ENCODE assay signal across 17 mouse cellular contexts in the genomic region with DNA sequence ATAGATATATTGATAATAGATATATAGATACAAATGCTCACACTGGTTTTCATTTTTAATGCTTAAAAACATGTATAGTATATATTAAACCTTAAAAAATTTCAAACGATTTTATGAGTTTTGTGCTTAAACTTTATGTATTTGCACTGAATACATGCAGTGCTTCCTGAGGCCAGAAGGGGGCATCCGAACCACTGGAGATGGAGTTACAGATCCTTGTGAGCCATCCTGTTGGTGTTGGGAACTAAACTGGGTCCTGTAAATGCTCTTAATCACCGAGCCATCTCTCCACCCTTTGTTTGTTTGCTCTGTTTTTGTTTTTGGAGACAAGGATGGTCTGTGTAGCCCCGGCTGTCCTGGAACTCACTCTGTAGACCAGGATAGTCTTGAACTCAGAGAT. TPM values are rescaled to one million over a fixed set of nuclear protein-coding genes. Genes with fewer than 3 reads are reported as not detected.
DNase-seq lines count a peak whose midpoint lies in the region; TF ChIP-seq lines count a peak whose summit lies in the region.
"Had no signal": no experiment of that assay in that cellular context is flagged by ENCODE, and none has a peak within 500 bp of the region (broad histone marks: within the 10 kb centered on the region; RNA-seq: fewer than 3 reads in every experiment).

No protein-coding gene starts in this region.

- peak; percentile 55; the same call in 1 of the 2 replicates for TF ChIP-seq CTCF in cerebellum, adult 2 months (IDR thresholded peaks at IDR 0.05; ENCODE audit: borderline replicate concordance, insufficient read depth, low read depth, low read length)
- TF ChIP-seq CTCF in liver, adult 2 months (IDR thresholded peaks at IDR 0.05; ENCODE audit: low read depth, low read length): peak; percentile 51; the same call in 1 of the 2 replicates
- TF ChIP-seq CTCF in CH12.LX (conservative IDR thresholded peaks at IDR 0.05 in 1 of 2, IDR thresholded peaks at IDR 0.05 in 1 of 2; ENCODE audit: low read depth in 2 of 2, low read length in 2 of 2): peak; percentile 28 to 69; a peak in 3 of 4 replicates
- TF ChIP-seq CTCF in brain, embryonic 14.5 days (IDR thresholded peaks at IDR 0.05; ENCODE audit: borderline replicate concordance, extremely low read depth, insufficient read depth, insufficient read length): peak; percentile 47; the same call in 1 of the 2 replicates

- no peaks in the 10 kb centered on the region for H3K27me3 ChIP-seq in cerebellum, adult 2 months (ENCODE audit: control insufficient read depth, insufficient read depth, low read length)
- H3K27me3 ChIP-seq in liver, adult 2 months (ENCODE audit: control insufficient read depth, insufficient read depth, low read length): peaks cover 11% of the 10 kb centered on the region
- peaks cover 11% of the 10 kb centered on the region for H3K27me3 ChIP-seq in CH12.LX (replicated peaks)

- in situ Hi-C loops in CH12.LX (cut with MboI; ENCODE audit: low pct_ligation_motif_present, low pct_unique_long_range_greater_than_20kb, low sequenced_read_pairs): no loop called here

- TF ChIP-seq POLR2A in cerebellum, adult 2 months (IDR thresholded peaks at IDR 0.05; ENCODE audit: borderline replicate concordance, insufficient read depth, low read length): no peak
- no peak for TF ChIP-seq POLR2A in liver, adult 2 months (IDR thresholded peaks at IDR 0.05; ENCODE audit: extremely low read depth, insufficient read depth, low read length)
- TF ChIP-seq POLR2A in CH12.LX (IDR thresholded peaks at IDR 0.05; ENCODE audit: low read depth, low read length): no peak
- no peak for TF ChIP-seq POLR2A in brain, embryonic 14.5 days (IDR thresholded peaks at IDR 0.05; ENCODE audit: borderline replicate concordance, extremely low read depth, insufficient read depth, insufficient read length, poor library complexity, severe bottlenecking)

- peaks cover 11% of the 10 kb centered on the region for H3K9me3 ChIP-seq in CH12.LX (replicated peaks; ENCODE audit: low read length)
- H3K9me3 ChIP-seq: forebrain, embryonic 15.5 days; midbrain, embryonic 12.5 days; neural tube, embryonic 13.5 days; stomach, embryonic 15.5 days had no signal

- WGBS in cerebellum, adult 2 months: 85% methylated on average over 4 of the region's 4 CpGs
- WGBS in liver, adult 2 months: 80% methylated on average over 4 of the region's 4 CpGs

- no peaks in the 10 kb centered on the region for H3K79me2 ChIP-seq in liver, adult 2 months (ENCODE audit: control insufficient read depth, insufficient read depth, low read length)
- no peaks in the 10 kb centered on the region for H3K79me2 ChIP-seq in CH12.LX (replicated peaks; ENCODE audit: control insufficient read depth, extremely low read depth, insufficient read depth, poor library complexity, severe bottlenecking)

- dilution Hi-C loops in CH12.LX (cut with MboI; ENCODE audit: extremely low pct_ligation_motif_present, extremely low pct_unique_long_range_greater_than_20kb, low sequenced_read_pairs): no loop called here

- no peak overlapping the region for H3K9ac ChIP-seq in liver, adult 2 months (ENCODE audit: low read depth, low read length)
- no peak overlapping the region for H3K9ac ChIP-seq in CH12.LX (ENCODE audit: insufficient read depth, low read depth)
- H3K9ac ChIP-seq: embryonic facial prominence, embryonic 13.5 days; forebrain, embryonic 15.5 days; midbrain, embryonic 12.5 days; neural tube, embryonic 13.5 days; stomach, embryonic 15.5 days had no signal

- peak; percentile 53 for TF ChIP-seq RAD21 in CH12.LX (IDR thresholded peaks at IDR 0.05; ENCODE audit: low read depth, low read length)

- no peaks in the 10 kb centered on the region for H3K36me3 ChIP-seq in liver, adult 2 months (ENCODE audit: control insufficient read depth, insufficient read depth, low read length)
- no peaks in the 10 kb centered on the region for H3K36me3 ChIP-seq in CH12.LX (replicated peaks in 1 of 2; ENCODE audit: control insufficient read depth in 1 of 2, insufficient read depth in 1 of 2, low read length in 1 of 2)
- H3K36me3 ChIP-seq: embryonic facial prominence, embryonic 13.5 days; forebrain, embryonic 15.5 days; midbrain, embryonic 12.5 days; neural tube, embryonic 13.5 days; stomach, embryonic 15.5 days had no signal

- H3K4me2 ChIP-seq in CH12.LX (ENCODE audit: insufficient read depth, low read depth, poor library complexity, severe bottlenecking): no peak overlapping the region
- H3K4me2 ChIP-seq: embryonic facial prominence, embryonic 13.5 days; forebrain, embryonic 15.5 days; midbrain, embryonic 12.5 days; neural tube, embryonic 13.5 days; stomach, embryonic 15.5 days had no signal

- no peak overlapping the region for H3K4me3 ChIP-seq in cerebellum, adult 2 months (replicated peaks; ENCODE audit: insufficient read depth, low read depth, low read length)
- no peak overlapping the region for H3K4me3 ChIP-seq in liver, adult 2 months (ENCODE audit: insufficient read depth, low read depth, low read length)
- no peak overlapping the region for H3K4me3 ChIP-seq in CH12.LX (replicated peaks in 1 of 3; ENCODE audit: low read depth in 2 of 3, low read length in 2 of 3, poor library complexity in 1 of 3)
- H3K4me3 ChIP-seq: embryonic facial prominence, embryonic 13.5 days; forebrain, embryonic 15.5 days; midbrain, embryonic 12.5 days; neural tube, embryonic 13.5 days; stomach, embryonic 15.5 days had no signal

- TF ChIP-seq EP300 in CH12.LX (IDR thresholded peaks at IDR 0.05; ENCODE audit: low read length): no peak

- no peak overlapping the region for H3K27ac ChIP-seq in cerebellum, adult 2 months (ENCODE audit: insufficient read depth, low read length)
- H3K27ac ChIP-seq in liver, adult 2 months (replicated peaks; ENCODE audit: insufficient read depth, low read depth, low read length): no peak overlapping the region
- no peak overlapping the region for H3K27ac ChIP-seq in CH12.LX (ENCODE audit: insufficient read depth, low read depth)
- H3K27ac ChIP-seq: embryonic facial prominence, embryonic 13.5 days; forebrain, embryonic 15.5 days; midbrain, embryonic 12.5 days; neural tube, embryonic 13.5 days; stomach, embryonic 15.5 days had no signal

- no peak for DNase-seq in cerebellum, adult 2 months
- DNase-seq in cerebellum, postnatal 14 days: no peak
- DNase-seq in liver, adult 2 months (ENCODE audit: extremely low read depth, low read depth, low spot score): no peak
- no peak for DNase-seq in liver
- DNase-seq in CH12.LX (ENCODE audit: extremely low read depth): peak; percentile 16
- no peak for DNase-seq in brain, embryonic 14.5 days (ENCODE audit: low read depth)
- no peak for DNase-seq in urinary bladder, postnatal 4 days (ENCODE audit: low spot score in 2 of 2)
- no peak for DNase-seq in ovary, adult 18-20 months (ENCODE audit: low spot score)
- DNase-seq: B cell, adult 2 months; cerebellum, postnatal 10 days; gastrocnemius, postnatal 25 days; right cerebral cortex, postnatal 25 days had no signal

- H3K4me1 ChIP-seq in cerebellum, adult 2 months (ENCODE audit: control insufficient read depth, insufficient read depth, low read length): peaks cover 7% of the 10 kb centered on the region; the same call in 1 of the 2 replicates
- no peaks in the 10 kb centered on the region for H3K4me1 ChIP-seq in liver, adult 2 months (ENCODE audit: control insufficient read depth, insufficient read depth, low read length)
- no peaks in the 10 kb centered on the region for H3K4me1 ChIP-seq in CH12.LX (ENCODE audit: control insufficient read depth in 1 of 2, insufficient read depth in 2 of 2)

TF ChIP-seq in CH12.LX, 34 proteins besides CTCF, POLR2A, EP300 and RAD21:
- peak; percentile 49 for TF ChIP-seq SMC3 (IDR thresholded peaks at IDR 0.05; ENCODE audit: low read depth, low read length)
- no peak for TF ChIP-seq NELFE (IDR thresholded peaks at IDR 0.05; ENCODE audit: low read depth, low read length)

RNA-seq across cellular contexts. Expression of a gene that starts 4.5 kb away (rescaled TPM):
- polyA plus RNA-seq in cerebellum, adult 2 months (2012; rRNA removed): 84.7 and 97.2 TPM in 2 replicates
- 1.5 and 3.2 TPM in 2 replicates for total RNA-seq in liver, adult 2 months (2014; rRNA removed)
- polyA plus RNA-seq in liver, adult 2 months (2012; rRNA removed): 2.7 and 3.9 TPM in 2 replicates
- total RNA-seq in CH12.LX (2012; rRNA removed) (not detected in 2 replicates), CH12.LX (2014; rRNA removed) (not detected in 2 replicates)
- polyA plus RNA-seq in CH12.LX (2012; ENCODE audit: insufficient read length, low read depth): not detected in 2 replicates
- 31.2 and 41.5 TPM in 2 replicates for polyA plus RNA-seq in brain, embryonic 14.5 days (2012; rRNA removed)

RNA-seq across cellular contexts. Expression of a gene that starts 17.7 kb away (rescaled TPM):
- 39.2 and 40.9 TPM in 2 replicates for polyA plus RNA-seq in cerebellum, adult 2 months (2012; rRNA removed)
- total RNA-seq in liver, adult 2 months (2014; rRNA removed): 4.2 and 6.7 TPM in 2 replicates
- polyA plus RNA-seq in liver, adult 2 months (2012; rRNA removed): 18.2 and 29.1 TPM in 2 replicates
- 6.3 and 9.3 TPM in 2 replicates for total RNA-seq in CH12.LX (2012; rRNA removed)
- total RNA-seq in CH12.LX (2014; rRNA removed): 8.3 and 10.3 TPM in 2 replicates
- polyA plus RNA-seq in CH12.LX (2012; ENCODE audit: insufficient read length, low read depth): 9.5 and 9.9 TPM in 2 replicates
- polyA plus RNA-seq in brain, embryonic 14.5 days (2012; rRNA removed): 25.3 and 28.6 TPM in 2 replicates

RNA-seq across cellular contexts. Expression of a gene that starts 41.3 kb away (rescaled TPM):
- polyA plus RNA-seq in cerebellum, adult 2 months (2012; rRNA removed): 192 and 195 TPM in 2 replicates
- not detected in 2 replicates for total RNA-seq in liver, adult 2 months (2014; rRNA removed)
- polyA plus RNA-seq in liver, adult 2 months (2012; rRNA removed): 0.01 TPM in 1 of 2 replicates, not detected in the other
- 0.04 TPM in 1 of 2 replicates, not detected in the other for total RNA-seq in CH12.LX (2012; rRNA removed)
- not detected in 2 replicates for total RNA-seq in CH12.LX (2014; rRNA removed)
- polyA plus RNA-seq in CH12.LX (2012; ENCODE audit: insufficient read length, low read depth): not detected in 2 replicates
- 87.2 and 99.5 TPM in 2 replicates for polyA plus RNA-seq in brain, embryonic 14.5 days (2012; rRNA removed)

Comparison
In these comparisons a context has a peak if more than half of its experiments do, and no peak if none do; other contexts are left out.
1. RNA of a gene that starts 41.3 kb away (polyA plus RNA-seq): 192 to 195 TPM in cerebellum, adult 2 months and 87.2 to 99.5 TPM in brain, embryonic 14.5 days; not detected in CH12.LX and 0.01 TPM in liver, adult 2 months; every median in the first group is over 10 times any median in the second.
2. Peak in every context shown above with its lines, with median percentiles within 50 percentile points of each other: CTCF ChIP-seq.